Mouse (Mus musculus) gastrocnemius, adult 18-20 months (tissue): Measurements from ENCODE around the gene Pbx2. TPM values are rescaled to one million over a fixed set of nuclear protein-coding genes. Genes with fewer than 3 reads are reported as not detected.
A peak's percentile ranks its signal among the peaks of the same experiment; 100 is the strongest.
"Not testable (repeated sequence)": the region's sequence is repeated elsewhere in the genome, so short reads cannot be mapped to it uniquely, and the experiment has no call there.

Experiments used
- DNase-seq: peaks from one replicate; pipeline ENCODE4 v3.0.0; 2021; ENCODE audit warnings: low spot score
- long read RNA-seq, 2 experiments: library from polyadenylated mRNA; stranded (forward); transcript quantifications; one replicate each; pipeline ENCODE4 v2.0.0; 2021
- total RNA-seq, 2 experiments: library from RNA; stranded (reverse); gene quantifications; 2 replicates each; pipeline ENCODE4 v1.2.3; 2021

Pbx2 gene
- total RNA-seq, result 10 to 100 TPM; 12.0 to 12.2 TPM
- long read RNA-seq, experiment 1, partial matches to known transcripts, result 1 of 4 reads
- long read RNA-seq, experiment 1, other reads (novel, unspliced or antisense), result 1 of 4 reads
- long read RNA-seq, experiment 2, partial matches to known transcripts, result 0 of 6 reads
- long read RNA-seq, experiment 2, other reads (novel, unspliced or antisense), result 2 of 6 reads

- no peak for DNase-seq
Observed at GRCm38 (mm10) chr17:34591029-34591993, at the start of gene Pbx2. TSS of gene Pbx2 (plus strand) at chr17:34591266.

GRCm38 (mm10) chr17:34543567-34543966 is 47.5 kb upstream of the Pbx2 start:
- DNase-seq, result not testable (repeated sequence)

DNA sequence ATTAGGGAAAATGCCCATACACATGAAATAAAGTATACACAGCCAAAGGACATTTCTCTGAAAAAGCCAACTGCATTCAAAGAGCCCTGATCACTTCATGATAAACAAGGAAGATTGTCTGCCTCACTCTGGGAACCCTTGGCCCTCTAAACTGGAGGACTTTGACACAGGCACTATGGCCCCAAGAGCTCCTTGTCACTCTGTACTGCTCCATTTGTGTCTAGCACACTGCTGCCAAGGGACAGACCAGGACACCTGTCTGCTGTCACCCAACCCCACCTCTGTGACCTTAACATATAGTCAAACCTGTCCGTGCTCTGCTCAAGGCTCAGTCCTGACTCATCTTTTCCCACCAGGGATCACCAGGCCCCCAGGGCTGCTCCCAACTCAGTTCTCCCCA is 44.3 kb upstream of the Pbx2 start:
- no peak for DNase-seq

- DNase-seq, result no peak
Observed at GRCm38 (mm10) chr17:34547601-34548000, 43.5 kb upstream of the Pbx2 start.

- DNase-seq, result no peak
Observed at GRCm38 (mm10) chr17:34549156-34549555, 41.9 kb upstream of the Pbx2 start.

- DNase-seq, result no peak
Observed at GRCm38 (mm10) chr17:34549843-34550242, 41.2 kb upstream of the Pbx2 start.

- DNase-seq, result peak; percentile 85
Observed at GRCm38 (mm10) chr17:34555483-34555882, 35.6 kb upstream of the Pbx2 start.

DNA sequence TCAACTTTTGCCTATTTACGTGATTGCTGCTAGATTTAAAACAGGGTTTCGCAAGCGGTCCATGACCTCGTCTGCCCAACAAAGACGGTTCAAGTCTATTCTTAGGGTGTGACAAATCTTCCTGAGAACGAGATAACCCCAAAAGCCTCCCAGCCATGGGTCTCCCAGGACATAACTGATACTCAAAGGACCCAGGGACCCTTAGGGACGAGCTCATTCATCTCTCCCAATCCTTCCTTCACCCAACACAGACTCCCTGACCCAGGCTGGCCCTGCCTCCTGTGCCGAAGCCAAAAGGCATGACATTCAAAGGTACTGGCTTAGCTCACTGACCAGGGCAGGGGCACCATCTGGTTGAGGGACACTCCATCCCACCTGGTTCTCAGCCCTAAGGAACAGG is 34.7 kb upstream of the Pbx2 start:
- no peak for DNase-seq

- DNase-seq, result peak; percentile 11
Observed at GRCm38 (mm10) chr17:34557411-34557810, 33.7 kb upstream of the Pbx2 start.

DNA sequence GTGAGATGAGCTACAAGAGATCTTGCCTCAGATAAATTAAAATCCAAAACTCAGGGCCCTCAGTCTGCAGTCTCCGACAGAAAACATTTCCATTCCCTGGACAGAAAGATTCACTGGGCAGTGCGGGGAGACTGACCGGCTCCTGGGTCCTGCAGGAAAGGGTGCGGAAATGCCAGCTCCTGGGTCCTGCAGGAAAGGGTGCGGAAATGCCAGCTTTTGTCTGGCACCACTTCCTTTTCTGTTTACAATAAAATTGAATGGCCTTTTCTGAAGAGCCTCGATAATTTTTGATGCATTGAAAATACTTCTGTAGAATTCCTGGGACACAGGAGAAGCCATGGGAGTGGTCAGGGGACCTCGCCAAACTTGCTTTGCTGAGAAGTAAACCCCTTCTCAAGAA is 31.9 kb upstream of the Pbx2 start:
- DNase-seq, result no peak

DNA sequence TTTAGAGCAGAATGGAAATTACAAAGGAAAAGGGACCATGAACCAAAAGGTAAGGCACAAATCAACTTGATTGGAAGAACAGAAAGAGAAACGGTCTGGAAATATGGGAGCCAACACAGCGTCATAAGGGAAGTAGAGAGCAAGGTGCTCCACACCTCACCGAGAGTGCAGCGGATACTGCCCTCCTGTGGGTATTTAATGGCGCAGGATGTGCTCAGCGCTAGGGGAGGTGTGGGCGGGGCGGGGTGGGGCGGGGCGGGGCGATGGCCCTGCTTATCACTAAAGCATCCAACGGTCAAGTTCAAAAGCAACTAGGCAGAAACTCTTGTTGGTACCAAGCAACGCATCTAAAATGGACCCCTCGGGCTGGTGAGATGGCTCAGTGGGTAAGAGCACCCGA is 31.2 kb upstream of the Pbx2 start:
- DNase-seq, result no peak

DNA sequence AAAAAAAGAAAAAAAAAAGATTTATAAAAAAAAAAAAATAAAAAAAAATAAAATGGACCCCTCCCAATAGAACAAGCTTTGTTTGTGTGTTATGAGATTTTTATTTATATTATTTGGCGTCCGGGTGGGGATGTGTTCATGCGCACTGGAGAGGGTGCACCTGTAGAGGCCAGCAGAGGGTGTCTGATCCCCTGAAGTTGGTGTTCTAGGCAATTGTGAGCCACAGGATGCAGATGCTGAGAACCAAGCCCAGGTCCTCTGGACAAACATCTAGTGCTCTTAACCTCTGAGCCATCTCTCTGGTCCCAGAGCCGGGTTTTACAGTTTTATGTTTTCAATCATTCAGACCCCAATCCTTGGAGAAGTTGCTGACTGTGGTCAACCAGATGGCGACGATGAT is 30.6 kb upstream of the Pbx2 start:
- no peak for DNase-seq

- DNase-seq, result no peak
Observed at GRCm38 (mm10) chr17:34561200-34561599, 29.9 kb upstream of the Pbx2 start.

DNA sequence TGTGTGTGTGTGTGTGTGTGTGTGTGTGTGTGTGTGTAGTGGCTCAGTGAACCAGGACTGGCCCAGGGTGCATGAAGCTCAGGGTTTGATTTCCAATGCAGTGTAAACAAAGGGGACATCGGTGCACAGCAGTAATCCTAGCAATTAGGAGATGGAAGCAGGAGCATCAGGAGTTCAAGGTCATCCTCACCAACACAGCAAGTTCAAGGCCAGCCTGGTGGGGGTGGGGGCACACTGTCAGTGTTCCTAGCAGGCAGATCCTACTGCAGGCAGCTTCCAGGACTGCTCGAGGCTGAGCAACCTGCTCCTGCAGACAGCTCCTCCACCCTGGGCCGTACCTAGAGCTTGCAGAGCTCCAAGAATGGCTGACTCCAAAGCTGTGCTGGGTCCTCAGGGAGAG is 28.5 kb upstream of the Pbx2 start:
- no peak for DNase-seq

DNA sequence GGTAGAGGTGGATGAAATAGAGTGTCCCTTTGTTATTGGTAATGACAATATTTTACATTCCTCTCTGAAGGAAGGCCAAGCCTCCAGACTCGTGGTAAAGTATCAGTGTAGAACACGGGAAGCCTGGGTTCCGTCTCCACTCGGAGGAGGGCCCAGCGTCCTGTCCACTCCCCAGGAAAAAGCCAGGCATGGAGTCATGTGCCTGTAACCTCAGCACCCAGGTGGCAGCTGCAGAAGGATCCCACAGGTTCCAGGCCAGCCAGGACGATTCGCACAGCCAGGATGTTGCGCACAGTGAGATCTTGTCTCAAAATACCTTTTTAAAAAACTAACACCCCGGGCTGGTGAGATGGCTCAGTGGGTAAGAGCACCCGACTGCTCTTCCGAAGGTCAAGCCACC is 27.7 kb upstream of the Pbx2 start:
- DNase-seq, result no peak

DNA sequence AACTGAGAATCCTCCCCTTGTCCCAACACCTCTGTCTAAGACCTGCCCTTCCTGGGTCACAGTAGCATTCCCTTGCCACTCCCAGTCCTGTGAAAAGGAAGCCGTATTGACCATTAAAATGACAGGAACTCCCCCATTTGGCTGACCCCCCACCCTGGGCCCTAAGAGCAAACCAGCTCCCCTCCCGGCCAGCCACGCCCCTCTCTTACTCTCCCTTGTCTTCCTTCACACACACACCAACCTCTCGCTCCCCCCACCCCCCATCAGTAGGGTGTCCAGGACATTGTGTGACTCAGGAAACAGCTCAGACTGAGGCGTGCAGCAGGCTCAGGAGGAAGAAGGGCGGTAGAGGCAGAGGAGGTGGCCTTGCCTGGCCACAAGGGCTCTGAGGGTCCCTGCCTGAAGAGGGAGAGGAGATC is 27.1 kb upstream of the Pbx2 start, which contains the start of gene Notch4:
Gene Notch4 (plus strand): TSS at position 266 of the 419 bp plus-strand sequence.
- DNase-seq, result peak; percentile 28

- peak; percentile 29 for DNase-seq
Observed at GRCm38 (mm10) chr17:34564796-34565195, 26.3 kb upstream of the Pbx2 start.

DNA sequence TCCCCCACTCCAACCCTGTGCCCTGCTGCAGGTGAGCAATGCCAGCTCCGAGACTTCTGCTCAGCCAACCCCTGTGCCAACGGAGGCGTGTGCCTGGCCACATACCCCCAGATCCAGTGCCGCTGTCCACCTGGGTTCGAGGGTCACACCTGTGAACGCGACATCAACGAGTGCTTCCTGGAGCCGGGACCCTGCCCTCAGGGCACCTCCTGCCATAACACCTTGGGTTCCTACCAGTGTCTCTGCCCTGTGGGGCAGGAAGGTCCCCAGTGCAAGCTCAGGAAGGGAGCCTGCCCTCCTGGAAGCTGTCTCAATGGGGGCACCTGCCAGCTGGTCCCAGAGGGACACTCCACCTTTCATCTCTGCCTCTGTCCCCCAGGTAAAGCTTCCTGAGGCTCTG is 23.8 kb upstream of the Pbx2 start:
- no peak for DNase-seq

DNA sequence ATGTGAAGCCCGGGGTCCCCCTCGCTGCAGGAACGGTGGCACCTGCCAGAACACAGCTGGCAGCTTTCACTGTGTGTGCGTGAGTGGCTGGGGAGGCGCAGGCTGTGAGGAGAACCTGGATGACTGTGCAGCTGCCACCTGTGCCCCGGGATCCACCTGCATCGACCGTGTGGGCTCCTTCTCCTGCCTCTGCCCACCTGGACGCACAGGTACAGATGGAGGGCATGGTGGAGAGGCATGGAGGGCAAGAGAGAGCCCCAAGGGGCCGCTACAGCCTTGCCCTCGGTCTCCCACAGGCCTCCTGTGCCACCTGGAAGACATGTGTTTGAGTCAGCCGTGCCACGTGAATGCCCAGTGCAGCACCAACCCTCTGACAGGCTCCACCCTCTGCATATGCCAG is 22.6 kb upstream of the Pbx2 start:
- no peak for DNase-seq

DNA sequence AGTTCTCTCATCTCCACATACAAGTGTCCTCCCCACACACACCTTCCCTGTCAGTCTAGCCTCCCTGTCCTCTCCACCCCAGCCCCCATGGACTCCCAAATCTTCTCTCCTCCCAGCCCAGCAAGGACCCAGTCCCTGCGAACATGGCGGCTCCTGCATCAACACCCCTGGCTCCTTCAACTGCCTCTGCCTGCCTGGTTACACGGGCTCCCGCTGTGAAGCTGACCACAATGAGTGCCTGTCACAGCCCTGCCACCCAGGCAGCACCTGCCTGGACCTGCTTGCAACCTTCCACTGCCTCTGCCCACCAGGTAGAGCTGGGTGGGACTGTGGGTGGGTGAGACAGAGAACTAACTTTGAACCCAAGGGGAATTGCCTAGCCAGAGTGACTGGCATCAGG is 21.1 kb upstream of the Pbx2 start:
- DNase-seq, result no peak

GRCm38 (mm10) chr17:34571875-34572274 is 19.2 kb upstream of the Pbx2 start:
- no peak for DNase-seq

- no peak for DNase-seq
Observed at GRCm38 (mm10) chr17:34572361-34572760, 18.7 kb upstream of the Pbx2 start.

DNA sequence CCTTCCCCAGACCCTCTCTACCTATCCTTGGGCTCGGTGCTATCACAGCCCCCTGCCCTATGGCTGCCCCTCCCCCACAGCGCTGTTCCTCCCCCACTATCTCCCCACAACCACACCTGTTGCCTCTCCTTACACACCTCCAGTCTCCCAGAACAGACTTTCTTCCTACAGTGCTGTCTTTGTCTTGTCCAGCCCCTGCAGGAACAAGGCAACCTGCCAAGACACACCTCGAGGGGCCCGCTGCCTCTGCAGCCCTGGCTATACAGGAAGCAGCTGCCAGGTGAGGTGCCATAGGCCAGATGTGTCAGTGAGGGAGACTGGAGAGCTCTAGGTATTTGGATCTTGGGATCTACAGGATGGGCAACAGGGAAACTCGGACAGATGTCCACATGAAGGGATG is 14.5 kb upstream of the Pbx2 start:
- DNase-seq, result no peak
